Mouse (Mus musculus) ES-Bruce4 (cell line): Measurements from ENCODE around the gene Cdkl1.

Experiments
- CTCF ChIP-seq: IDR thresholded peaks from one replicate; pipeline ENCODE4 v1.8.1; 2011; ENCODE audit warnings: low read depth, low read length
- EP300 ChIP-seq: IDR thresholded peaks from 2 replicates; pipeline ENCODE4 v1.6.1; 2011; ENCODE audit warnings: low read depth, low read length; ENCODE audit not compliant: insufficient read depth
- POLR2A ChIP-seq: IDR thresholded peaks from one replicate; pipeline ENCODE4 v1.8.1; 2011; ENCODE audit warnings: low read length; ENCODE audit not compliant: insufficient read depth

GRCm38 (mm10) chr12:69758221-69759185 is 32.6 kb downstream of the Cdkl1 start:
- no peak for TF ChIP-seq EP300
- no peak for TF ChIP-seq CTCF
- TF ChIP-seq POLR2A = no peak
